Mouse (Mus musculus) heart, adult 2 months (tissue): Measurements from ENCODE around the gene Elane. TPM values are rescaled to one million over a fixed set of nuclear protein-coding genes. Genes with fewer than 3 reads are reported as not detected.

Experiments
- DNase-seq, 2 experiments: peaks; one replicate each; pipeline ENCODE4 v3.0.0; 2021
- H3K27ac ChIP-seq: fragments of 200-600 bp; 2 replicates; pipeline ENCODE4 v1.8.1; 2022
- H3K27me3 ChIP-seq: fragments of 200-500 bp; 2 replicates; pipeline ENCODE4 v1.6.1; 2012; ENCODE audit warnings: mild to moderate bottlenecking, low read length, inconsistent platforms, mixed read lengths; ENCODE audit not compliant: control insufficient read depth, insufficient read depth
- H3K36me3 ChIP-seq: fragments of 200-500 bp; 2 replicates; pipeline ENCODE4 v1.6.1; 2012; ENCODE audit warnings: low read length, inconsistent platforms; ENCODE audit not compliant: control insufficient read depth, insufficient read depth
- H3K4me1 ChIP-seq: fragments of 200-500 bp; 2 replicates; pipeline ENCODE4 v1.6.1; 2011; ENCODE audit warnings: low read length; ENCODE audit not compliant: control insufficient read depth, insufficient read depth
- H3K4me3 ChIP-seq: fragments of 200-600 bp; 2 replicates; pipeline ENCODE4 v1.8.1; 2022
- H3K79me2 ChIP-seq: fragments of 200-500 bp; replicated peaks from 2 replicates; pipeline ENCODE4 v1.6.1; 2012; ENCODE audit warnings: mild to moderate bottlenecking, inconsistent platforms, low read length, moderate library complexity, mixed read lengths; ENCODE audit not compliant: control insufficient read depth, insufficient read depth
- H3K9ac ChIP-seq: fragments of 200-500 bp; 2 replicates; pipeline ENCODE4 v1.6.1; 2012; ENCODE audit warnings: low read depth, mild to moderate bottlenecking, control low read depth, inconsistent platforms, low read length, mixed read lengths
- CTCF ChIP-seq: fragments of 200-600 bp; IDR thresholded peaks from 2 replicates; pipeline ENCODE4 v1.8.1; 2022; ENCODE audit warnings: antibody characterized with exemption, mild to moderate bottlenecking, moderate library complexity
- EP300 ChIP-seq: fragments of 200-500 bp; IDR thresholded peaks from 2 replicates; pipeline ENCODE4 v1.6.1; 2011; ENCODE audit warnings: low read depth, low read length, control low read depth; ENCODE audit not compliant: insufficient read depth
- POLR2A ChIP-seq: fragments of 200-500 bp; IDR thresholded peaks from 2 replicates; pipeline ENCODE4 v1.6.1; 2011; ENCODE audit warnings: mild to moderate bottlenecking, low read depth, low read length, control low read depth; ENCODE audit not compliant: insufficient read depth
- WGBS: fragments of 180-500 bp; shearing (Covaris S2); methylation state at CpG from one replicate; pipeline ENCODE4 v1.1.7; 2018; 5-methylcytosine and 5-hydroxymethylcytosine counted together
- intact Hi-C: fragments of 180-260 bp; cut with DNase I; formaldehyde crosslinking; loops from one replicate; pipeline ENCODE4 v1.15.1; 2025
- polyA plus RNA-seq: library from polyadenylated mRNA; depleted of rRNA; stranded (reverse); fragments of >200 nt; gene quantifications from 2 replicates; pipeline ENCODE4 v1.2.3, GENCODE M21; 2012
- total RNA-seq, 2 experiments: library from RNA; stranded (reverse); gene quantifications; 2 replicates each; pipeline ENCODE4 v1.2.3; 2021

Gene Elane
- total and polyA plus RNA-seq, 3 experiments, result not detected

DNA sequence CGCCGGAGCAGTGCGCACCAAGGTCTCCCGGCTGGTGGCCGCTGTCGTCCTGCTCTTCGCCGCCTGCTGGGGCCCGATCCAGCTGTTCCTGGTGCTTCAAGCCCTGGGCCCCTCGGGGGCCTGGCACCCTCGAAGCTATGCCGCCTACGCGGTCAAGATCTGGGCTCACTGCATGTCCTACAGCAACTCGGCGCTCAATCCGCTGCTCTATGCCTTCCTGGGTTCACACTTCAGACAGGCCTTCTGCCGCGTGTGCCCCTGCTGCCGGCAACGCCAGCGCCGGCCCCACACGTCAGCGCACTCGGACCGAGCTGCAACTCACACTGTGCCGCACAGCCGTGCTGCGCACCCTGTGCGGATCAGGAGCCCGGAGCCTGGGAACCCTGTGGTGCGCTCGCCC lies 35.5 kb downstream of the Elane start:
- no peak for DNase-seq
- Histone ChIP-seq H3K36me3 (no peaks in the 10 kb centered on the region), H3K27me3 (peaks cover 17% of the 10 kb centered on the region), H3K79me2 (no peaks in the 10 kb centered on the region), H3K4me1 (peaks cover 3% of the 10 kb centered on the region), H3K27ac (no peak overlapping the region), H3K9ac (no peak overlapping the region), H3K4me3 (no peak overlapping the region)
- intact Hi-C loops, result no loop called here
- TF ChIP-seq EP300 (no peak), CTCF (no peak), POLR2A (no peak)
- 9% methylated on average over 34 of the region's 34 CpGs for WGBS

DNA sequence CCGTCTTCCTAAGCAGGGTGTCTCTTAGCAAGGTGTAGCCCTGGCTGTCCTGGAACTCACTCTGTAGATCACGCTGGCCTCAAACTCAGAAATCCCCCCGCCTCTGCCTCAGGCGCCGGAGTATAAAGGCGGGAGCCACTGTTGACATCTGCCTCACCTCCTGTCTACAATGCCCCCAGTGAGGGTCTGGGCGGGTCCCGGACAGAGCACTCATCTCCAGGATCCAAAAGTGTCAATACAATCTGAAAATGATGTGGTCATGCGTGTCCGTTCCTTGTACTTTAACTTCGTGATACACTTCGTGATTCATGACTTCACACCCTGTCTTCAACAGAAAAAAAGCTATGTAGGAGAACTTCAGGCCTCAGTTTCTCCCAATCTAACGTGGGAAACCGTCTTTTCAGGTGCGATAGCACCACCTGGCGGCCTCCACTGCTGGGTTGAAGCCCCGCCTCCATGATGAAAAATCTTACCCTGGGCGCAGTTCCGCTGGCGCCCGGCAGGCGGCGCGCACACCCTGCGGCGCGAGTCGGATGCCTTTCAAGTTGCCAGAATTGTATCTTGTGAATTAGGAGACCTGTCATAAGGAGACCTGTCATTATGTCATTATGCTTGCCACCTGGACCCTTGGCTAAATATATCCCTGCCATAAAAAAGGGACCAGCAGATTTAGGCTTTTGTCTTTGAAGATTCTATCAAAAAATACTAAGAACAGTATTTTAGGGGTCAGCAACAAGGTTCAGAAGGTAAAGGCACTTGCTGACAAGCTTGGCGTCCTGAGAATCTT lies 39.1 kb downstream of the Elane start:
- H3K4me1 ChIP-seq, result 0 out of 2 replicates have a peak, but pooled peaks cover 1% of the 10 kb centered on the region
- TF ChIP-seq POLR2A (0 out of 2 replicates have a peak, but pooled peaks have one; percentile 18), CTCF (no peak), EP300 (peak; percentile 95)
- no peak overlapping the region for H3K9ac ChIP-seq
- no peaks in the 10 kb centered on the region for H3K79me2 ChIP-seq
- H3K27ac ChIP-seq, result no peak overlapping the region
- WGBS, result 13% methylated on average over 29 of the region's 29 CpGs
- intact Hi-C loops, result loop anchor here (1.0 to 5.0 kb wide), 5 partner anchors 33 to 217 kb away; partner anchors contain the start of gene Cbarp
- peaks cover 10% of the 10 kb centered on the region for H3K27me3 ChIP-seq
- no peak overlapping the region for H3K4me3 ChIP-seq
- peak; percentile 91 to 96 for DNase-seq
- no peaks in the 10 kb centered on the region for H3K36me3 ChIP-seq

DNA sequence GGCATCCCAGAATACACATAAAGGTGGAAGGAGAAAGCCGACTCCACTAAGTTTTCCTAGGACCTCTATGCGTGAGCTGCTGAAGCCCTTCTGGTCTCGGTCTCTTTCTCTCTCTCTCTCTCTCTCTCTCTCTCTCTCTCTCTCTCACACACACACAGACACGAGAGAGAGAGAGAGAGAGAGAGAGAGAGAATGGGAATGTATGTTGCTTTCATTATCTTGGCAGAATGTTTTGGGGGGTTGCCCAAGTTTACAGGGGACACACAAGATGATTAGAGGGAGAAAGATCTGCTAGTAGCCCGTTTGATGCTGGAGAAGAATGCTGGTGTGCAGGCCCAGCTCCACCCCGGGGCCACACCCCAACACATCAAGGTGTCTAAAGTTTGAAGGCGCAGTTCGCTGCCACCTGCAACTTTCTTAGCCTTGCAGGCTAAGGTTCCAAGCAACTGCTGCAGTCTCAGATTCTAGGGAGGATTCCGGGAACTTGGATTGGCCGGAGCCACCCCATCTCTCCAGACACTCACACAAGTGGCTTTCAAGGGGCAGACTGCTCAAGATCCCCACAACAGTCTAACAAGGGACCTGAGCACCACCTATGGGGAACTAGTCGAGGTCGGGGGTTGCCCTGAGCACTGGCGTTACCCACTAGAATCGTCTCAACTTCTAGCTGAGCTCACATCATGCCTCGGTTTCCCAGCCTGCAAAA lies 39.9 kb downstream of the Elane start:
- 11% methylated on average over 15 of the region's 15 CpGs for whole genome bisulfite sequencing
- peak overlapping the region; percentile 66 for H3K4me3 ChIP-seq
- no peaks in the 10 kb centered on the region for H3K36me3 ChIP-seq
- intact Hi-C loops, result loop anchor here (1.0 to 5.0 kb wide), 7 partner anchors 32 to 216 kb away; partner anchors contain the start of genes Abca7, Cbarp and Tmem259
- peak overlapping the region; percentile 86 for H3K27ac ChIP-seq
- H3K79me2 ChIP-seq, result no peaks in the 10 kb centered on the region
- H3K9ac ChIP-seq, result peak overlapping the region; percentile 81
- no peak for DNase-seq
- H3K4me1 ChIP-seq, result 0 out of 2 replicates have a peak, but pooled peaks cover 1% of the 10 kb centered on the region
- TF ChIP-seq EP300 (no peak), CTCF (no peak), POLR2A (no peak)
- H3K27me3 ChIP-seq, result peaks cover 5% of the 10 kb centered on the region

DNA sequence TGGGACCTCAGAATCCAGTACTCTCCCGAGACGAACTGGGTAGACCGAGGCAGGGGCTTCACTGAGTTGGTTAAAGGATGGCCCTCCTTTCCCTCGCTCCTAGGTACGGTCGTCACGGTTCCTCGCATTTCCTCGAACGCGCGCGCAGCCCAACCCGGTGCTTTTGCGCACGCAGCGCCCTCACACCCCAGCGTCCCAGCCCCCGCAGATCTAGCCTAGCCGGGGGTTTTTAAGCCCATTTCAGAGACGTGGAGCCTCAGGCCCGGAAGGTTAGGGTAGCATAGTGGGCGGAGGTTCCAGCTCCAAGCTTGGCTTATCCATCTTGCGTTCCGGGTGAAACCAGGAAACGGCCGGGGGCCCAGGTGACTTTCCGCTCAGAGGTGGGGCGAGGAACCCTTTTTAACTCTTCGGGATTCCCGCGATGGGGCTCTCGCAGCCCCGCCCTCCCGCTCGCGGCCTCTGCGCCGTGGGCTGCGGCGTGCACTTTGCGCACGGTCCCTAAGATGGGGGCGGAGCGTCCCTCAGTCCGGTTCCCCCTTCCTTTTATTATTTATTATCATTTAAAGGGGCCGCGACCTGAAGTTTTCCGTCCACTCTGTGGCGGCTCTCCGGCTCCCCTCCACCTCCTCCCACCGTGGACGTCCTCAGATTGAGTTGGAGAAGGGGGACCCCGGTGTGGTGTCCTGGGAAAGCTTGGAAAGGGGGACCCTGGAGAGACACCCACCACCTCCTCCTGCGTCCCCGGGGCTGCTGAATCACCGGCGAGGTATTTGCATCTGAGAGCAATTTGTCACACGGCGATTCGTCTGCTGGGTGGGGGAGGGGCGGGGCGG lies 40.7 kb downstream of the Elane start, which contains the start of gene Arid3a:
Gene Arid3a (plus strand): TSS at position 553 of the 833 bp plus-strand sequence.
- TF ChIP-seq POLR2A (no peak), CTCF (no peak), EP300 (0 out of 2 replicates have a peak, but pooled peaks have one; percentile 40)
- Histone ChIP-seq H3K79me2 (no peaks in the 10 kb centered on the region), H3K4me1 (0 out of 2 replicates have a peak, but pooled peaks cover 1% of the 10 kb centered on the region), H3K9ac (peak within 1 kb of the TSS; percentile 81), H3K36me3 (no peaks in the 10 kb centered on the region), H3K27me3 (peaks cover under 1% of the 10 kb centered on the region), H3K27ac (peak within 1 kb of the TSS; percentile 86), H3K4me3 (peak within 1 kb of the TSS; percentile 66)
- DNase-seq, result peak; percentile 93 to 96
- WGBS, result under 1% methylated on average over 63 of the region's 63 CpGs
- intact Hi-C loops, result loop anchor here (2.0 to 5.0 kb wide), 3 partner anchors 58 to 216 kb away; partner anchors contain the start of genes Abca7, Cbarp and Tmem259

DNA sequence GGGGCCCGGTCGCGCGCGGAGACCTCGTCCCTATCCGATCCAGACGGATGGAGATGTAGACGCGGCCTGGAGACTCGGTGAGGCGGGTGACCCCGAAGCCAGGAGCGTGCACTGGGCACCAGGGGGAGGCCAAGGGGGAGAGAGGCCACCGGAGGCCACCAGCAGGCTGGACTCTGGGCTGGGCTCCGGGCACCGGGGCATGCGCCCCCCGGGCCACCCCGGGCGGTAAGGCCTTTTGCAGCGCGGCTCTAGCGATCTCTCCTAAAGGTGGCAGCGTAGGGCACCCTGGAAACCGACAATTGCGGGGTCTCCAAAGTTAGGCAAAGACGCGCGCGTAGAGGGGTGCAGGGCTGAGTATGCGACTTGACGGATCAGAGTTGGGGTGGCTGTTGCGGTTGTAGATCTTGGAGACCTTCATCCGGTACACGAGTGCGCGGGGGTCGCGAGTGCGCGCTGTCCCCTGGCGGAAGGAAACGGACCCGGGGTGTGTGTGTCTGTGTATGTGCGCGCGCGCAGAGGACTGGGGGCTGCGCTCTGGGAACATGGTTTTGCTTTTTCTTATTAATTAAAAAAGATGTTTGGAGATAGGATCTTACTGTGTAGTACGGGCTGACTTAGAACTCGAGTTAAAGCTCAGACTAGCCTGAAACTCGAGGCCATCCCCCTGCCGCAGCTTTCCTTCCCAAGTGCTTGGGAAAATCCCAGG lies 41.4 kb downstream of the Elane start:
- H3K79me2 ChIP-seq, result no peaks in the 10 kb centered on the region
- intact Hi-C loops, result loop anchor here (2.0 to 5.0 kb wide), 3 partner anchors 57 to 215 kb away; partner anchors contain the start of genes Abca7, Cbarp and Tmem259
- peak; percentile 72 to 75 for DNase-seq
- TF ChIP-seq EP300 (no peak), CTCF (peak; percentile 50), POLR2A (no peak)
- H3K36me3 ChIP-seq, result no peaks in the 10 kb centered on the region
- peaks cover 5% of the 10 kb centered on the region for H3K4me1 ChIP-seq
- H3K9ac ChIP-seq, result peak overlapping the region; percentile 77
- under 1% methylated on average over 54 of the region's 54 CpGs for WGBS
- H3K27me3 ChIP-seq, result no peaks in the 10 kb centered on the region
- peak overlapping the region; percentile 86 for H3K27ac ChIP-seq
- H3K4me3 ChIP-seq, result peak overlapping the region; percentile 66
